Mouse (Mus musculus) Muller cell, postnatal 12 days (primary cell): ENCODE measurements around the gene Abhd6.
A peak's percentile ranks its signal among the peaks of the same experiment; 100 is the strongest.

Experiments
- DNase-seq: peaks from one replicate; pipeline ENCODE4 v3.0.0-alpha.2; 2015; ENCODE audit errors: inconsistent ontology term

Abhd6 gene

DNA sequence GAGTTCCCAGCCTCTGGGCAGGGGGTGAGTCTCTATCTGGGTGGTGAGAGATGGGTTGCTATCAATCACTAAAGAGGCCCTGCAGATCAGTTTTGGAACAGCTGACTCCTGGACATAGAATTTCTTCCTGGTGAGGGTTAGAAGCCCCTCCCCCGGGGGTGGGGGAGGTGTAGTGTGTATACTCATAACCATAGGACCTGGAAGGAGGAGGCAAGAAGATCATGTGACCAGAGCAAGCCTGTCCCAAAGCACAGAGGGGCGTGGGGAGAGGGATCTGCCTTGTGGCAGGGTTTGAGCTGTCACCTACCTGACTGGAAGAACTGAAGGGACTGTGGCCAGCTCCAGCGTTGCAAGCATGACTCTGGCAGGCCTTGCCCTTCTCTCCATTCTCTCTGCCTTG, 59.4 kb downstream of the Abhd6 start:
- DNase-seq: no peak

DNA sequence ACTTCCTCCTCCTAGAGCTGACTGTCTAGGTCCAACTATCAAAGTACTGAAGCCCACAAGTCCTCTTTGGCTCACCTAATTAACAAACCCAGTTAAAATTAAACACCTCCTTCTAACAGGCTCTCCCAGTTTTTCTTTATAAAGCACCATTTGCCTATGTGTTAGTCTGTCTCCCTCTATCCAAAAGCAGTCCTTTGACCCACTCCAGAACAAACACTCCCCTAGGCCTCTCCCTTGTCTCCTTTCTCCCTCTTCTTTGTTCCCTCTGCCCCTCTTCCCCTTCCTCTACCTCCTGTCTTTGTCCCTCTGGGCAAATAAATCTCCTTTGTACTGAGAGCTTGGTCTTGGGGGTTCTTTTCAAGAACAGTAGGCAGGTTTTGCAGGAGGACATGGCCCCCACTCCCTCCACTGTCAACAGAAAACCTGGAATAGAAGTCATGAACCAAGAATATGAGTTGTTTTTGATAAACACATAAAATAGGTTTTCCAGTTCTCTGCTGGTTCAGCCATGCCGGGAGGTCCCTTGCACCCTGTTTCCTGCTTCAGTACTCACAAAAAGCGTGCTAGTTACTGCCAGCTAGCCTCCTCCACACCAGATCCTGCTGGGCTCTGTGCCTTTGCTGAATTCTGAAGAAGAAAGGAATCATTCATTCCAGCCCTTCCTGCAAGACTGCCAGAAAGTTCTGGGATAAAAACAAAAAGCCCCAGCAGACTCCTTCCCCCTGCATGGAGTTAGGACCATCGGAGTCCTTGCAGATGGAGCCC, 60.0 kb downstream of the Abhd6 start:
- peak; percentile 45 for DNase-seq

DNA sequence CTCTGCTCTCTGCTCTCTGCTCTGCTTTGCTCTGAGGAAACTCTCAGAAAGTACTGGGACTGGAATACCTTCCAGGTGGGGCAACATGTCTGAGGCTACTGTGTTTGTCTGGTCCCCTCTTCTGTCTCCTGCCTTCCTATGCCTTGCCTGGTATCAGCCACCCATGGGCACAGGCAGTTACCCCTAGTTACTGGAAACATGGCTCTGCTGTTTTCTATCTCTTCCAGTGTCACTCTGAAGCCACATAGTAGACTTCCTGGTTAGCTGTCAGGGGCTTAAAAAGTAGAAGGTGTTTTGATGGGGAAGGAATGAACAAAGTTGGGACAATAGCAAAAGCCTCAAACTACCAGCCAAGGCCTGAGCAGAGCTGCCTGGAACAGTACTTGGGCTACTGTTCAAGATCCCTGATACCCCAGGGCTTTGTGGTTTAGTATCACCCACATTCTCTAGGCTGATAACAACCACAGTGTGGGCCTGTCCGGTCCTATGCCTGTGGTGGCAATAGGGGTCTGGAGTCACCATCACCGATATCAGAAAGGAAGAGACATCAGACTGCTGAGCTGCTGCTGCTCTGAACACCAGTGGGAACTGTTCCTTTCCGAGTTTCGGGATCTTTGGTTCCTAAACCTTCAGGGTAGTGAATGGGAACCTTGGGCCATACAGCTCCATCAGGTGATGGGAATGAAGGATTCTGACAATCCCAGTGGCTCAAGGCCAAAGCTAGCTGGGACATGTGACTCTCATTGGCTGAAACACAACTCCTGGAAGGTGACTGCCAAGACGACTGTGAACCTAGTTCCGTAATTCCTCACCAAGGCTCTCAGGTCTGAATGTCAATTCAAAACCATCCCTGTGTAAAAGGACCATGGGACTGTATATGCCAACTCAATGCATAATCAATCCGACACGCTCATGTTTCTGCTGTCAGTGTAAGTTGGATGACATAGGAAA, 61.4 kb downstream of the Abhd6 start:
- DNase-seq: no peak

DNA sequence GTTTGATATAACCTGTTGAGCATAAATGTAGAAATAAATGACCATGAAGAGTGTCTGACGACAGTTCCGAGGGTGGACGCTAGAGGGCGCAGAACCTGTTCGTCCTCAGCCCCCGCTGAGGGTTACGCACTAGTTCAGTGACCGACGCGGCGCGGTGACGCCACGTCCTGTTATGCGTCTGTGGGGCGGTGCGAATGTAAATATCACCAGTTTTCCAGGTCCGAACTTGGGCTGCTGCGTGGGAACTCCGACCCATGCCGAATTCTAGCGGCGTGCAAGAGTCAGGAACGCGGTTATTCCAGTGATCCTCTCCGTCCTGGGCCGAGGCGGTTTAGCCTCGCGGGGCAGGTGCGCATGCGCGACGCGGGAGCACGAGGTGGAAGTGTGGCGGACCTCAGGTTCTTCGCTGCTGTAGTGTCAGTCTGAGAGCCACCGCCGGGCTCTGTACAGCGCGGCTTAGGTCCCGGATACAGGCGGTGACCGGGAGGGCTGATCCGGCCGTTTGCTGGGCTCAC, 77.5 kb downstream of the Abhd6 start, which contains the start of gene Rpp14:
Gene Rpp14, plus strand, starts transcription at position 203 of the 515 bp plus-strand sequence.
- peak; percentile 94 for DNase-seq

DNA sequence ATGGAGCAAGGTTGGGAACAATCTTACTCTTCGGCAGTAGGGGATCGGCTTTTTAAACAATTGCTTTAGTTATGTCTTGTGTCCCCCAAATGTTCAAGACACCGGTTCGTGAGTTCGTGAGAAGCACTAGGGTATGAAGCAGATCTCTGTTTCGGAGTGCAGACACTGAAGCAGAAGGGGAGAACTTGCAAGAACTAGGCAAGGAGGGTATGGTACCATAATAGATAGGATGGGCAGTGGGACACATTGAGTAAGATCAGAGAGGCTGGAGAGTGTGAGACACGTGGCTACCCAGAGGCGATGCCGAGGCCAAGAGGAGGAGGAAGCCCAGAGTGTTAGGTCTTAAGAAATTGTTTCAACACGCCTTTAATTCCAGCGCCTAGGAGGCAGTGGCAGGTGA, 78.0 kb downstream of the Abhd6 start:
- DNase-seq: no peak

DNA sequence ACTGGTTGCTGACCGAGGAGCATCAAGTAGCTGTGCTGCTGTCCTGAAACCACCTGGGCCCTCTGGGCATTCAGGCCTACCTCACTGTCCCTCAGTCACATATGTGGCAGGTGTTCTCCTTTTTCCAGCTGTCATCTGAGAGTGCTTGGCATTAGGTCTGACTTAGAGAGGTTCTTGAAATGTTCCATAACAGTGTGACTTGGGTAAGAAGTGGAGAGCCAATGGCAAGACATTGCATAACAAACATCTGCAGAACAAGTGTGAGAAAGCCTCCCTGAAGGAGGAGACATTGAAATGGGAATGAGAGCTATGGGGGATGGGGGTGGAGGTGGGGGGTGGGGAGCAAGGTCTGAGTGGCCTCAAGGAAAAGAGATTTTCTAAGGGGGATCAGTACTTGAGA, 80.2 kb downstream of the Abhd6 start:
- no peak for DNase-seq

DNA sequence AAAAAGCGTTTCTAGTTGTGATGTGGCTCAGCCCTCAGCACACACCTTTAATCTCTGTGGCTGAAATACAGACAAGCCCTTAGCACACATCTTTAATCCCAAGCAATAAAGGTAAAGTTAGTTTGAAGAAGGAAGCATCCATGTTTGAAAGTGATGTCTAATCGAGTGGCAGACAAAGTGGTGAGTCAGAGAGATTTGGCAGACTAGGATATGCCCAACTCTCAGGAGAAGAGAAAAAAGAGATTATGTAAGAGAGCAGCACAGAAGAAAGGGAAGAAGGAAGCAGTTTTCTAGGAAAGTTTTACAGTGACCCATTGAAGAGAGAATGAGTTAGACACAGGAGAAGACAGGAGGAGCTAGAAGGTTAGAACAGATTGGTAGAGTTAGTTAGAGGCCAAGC, 86.3 kb downstream of the Abhd6 start:
- peak; percentile 29 for DNase-seq

DNA sequence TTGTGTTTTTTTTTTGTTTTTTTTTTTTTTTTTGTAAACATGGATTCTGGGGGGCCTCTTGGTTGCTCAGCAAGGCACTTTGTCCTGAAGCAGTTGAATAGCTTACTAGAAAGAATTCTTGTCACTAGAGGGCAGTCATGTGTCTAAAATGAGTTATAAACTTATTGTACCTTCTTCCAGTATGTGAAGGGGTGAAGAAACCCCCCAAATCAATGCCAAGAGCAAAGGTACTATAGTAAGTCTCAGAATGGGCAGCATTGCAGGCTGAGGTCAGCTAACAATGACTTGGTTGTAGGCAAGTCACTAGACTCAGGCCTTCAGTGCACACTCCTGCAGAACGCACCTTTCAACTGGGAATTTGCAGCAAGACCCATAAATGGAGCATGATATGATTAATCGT, 89.9 kb downstream of the Abhd6 start:
- DNase-seq: peak; percentile 25

DNA sequence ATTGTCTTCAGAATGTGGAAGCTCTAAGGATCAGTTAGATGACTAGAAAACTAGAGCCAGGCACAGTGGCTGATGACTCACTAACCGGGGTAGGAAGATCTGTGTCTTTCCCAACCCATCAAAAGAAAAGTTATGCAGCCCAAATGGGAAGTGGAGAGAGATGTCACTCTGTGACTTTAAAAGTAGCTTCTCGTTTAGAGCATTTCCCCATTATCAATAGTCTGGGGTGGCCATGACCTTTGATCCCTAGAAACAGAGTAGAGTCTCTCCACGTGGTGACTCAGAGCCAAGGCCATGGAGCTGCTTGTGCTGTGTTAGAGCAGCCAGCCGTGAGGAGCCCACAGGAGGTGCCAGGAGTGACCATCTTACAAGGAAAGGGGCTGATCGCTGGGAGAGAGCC, 90.7 kb downstream of the Abhd6 start:
- DNase-seq: peak; percentile 64

DNA sequence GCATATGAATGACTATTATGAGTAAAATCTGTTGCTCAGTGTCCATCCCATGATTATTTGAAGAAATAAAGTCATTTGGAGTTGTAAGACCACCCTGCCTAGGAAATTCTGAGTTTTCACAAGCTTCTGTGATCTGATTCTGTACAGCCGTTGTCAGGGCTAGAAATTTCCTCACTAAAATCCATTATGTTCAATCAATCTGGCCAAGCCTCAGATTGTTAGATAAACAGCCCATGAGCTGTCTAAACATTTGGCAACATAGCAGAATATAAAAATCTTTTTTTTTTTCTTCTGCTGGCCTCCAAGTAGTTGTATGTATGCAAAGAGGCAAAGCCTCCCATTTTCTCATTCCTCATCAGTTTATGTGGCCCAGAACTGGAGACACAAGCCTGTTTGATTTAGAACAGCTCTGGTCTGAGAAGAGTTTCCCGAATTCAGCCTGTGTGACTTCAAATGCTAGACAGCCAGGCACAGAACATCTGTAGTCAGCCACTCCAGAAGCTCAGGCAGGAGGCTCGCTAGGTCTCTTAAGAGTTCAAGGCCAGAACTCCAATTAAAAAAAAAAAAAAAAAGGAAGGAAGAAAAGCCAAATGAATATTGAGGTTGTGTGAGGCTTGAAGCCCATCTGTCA, 92.3 kb downstream of the Abhd6 start:
- DNase-seq: no peak

DNA sequence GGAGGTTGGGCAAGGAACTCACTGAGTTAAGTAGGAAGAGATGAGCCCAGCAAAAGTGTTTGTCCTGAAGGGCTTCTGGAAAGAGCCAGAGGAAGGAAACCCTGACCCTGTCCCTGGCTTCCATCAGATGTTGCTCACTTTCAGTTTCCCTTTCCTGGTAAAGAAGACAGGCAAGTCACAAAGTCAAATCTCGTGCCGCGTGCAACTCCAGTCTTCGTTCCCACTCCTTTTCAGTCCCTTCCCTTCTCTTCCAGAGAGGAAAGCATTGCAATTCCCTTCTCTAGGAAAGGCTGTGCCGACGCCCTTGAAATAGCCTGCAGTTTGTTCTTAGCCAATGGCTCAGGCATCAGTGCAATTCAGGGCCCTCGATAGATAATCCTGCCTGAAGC, 92.9 kb downstream of the Abhd6 start:
- DNase-seq: no peak

DNA sequence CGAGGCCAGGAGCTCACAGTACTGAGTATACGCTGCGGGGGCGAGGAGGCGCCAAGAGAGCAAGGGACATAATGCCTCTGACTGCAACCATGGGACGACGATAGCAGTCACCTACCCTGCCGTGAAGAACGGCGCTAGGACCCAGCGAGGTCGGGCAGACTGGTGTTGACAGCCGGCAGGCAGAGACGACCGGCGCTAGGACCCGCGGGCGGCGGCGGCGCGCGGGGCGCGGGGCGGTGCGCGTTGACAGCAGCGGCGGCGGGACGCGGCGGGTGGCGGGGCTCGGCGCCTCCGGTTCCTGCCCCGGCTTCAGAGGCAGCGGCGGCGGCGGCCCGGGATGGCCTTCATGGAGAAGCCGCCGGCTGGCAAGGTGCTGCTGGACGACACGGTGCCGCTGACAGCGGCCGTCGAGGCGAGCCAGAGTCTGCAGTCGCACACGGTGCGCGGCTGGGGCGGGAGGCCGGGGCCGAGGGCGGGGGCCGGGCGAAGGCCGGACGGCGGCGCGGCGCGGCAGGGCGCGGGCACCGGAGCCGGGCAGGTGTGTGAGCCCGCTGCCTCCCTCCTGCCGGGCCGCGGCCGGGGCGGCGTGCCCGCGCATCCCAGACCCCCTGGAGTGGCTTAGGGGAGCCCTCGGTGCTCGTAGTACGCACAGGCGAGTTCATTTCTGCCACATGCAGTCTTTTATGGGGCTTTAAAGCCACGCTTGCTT, 95.4 kb downstream of the Abhd6 start, which contains the start of gene Pxk:
Gene Pxk, plus strand, starts transcription at position 234 of the 709 bp plus-strand sequence.
- DNase-seq: peak; percentile 86

DNA sequence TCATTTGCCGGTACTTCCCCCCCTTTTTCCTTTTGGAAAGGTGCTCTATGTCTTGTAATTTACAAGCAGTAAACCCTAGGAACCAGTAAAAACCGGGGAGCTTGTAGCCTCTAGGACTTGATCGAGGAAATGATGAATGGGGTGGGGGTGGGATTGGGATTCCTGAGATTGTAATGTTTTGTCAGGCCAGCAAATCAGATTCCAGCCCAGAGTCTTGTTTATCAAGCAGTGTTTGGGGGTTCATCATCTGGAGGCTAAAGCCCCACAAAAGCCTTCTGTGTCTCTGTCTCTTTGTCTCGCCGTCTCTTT, 95.9 kb downstream of the Abhd6 start:
- peak; percentile 83 for DNase-seq

DNA sequence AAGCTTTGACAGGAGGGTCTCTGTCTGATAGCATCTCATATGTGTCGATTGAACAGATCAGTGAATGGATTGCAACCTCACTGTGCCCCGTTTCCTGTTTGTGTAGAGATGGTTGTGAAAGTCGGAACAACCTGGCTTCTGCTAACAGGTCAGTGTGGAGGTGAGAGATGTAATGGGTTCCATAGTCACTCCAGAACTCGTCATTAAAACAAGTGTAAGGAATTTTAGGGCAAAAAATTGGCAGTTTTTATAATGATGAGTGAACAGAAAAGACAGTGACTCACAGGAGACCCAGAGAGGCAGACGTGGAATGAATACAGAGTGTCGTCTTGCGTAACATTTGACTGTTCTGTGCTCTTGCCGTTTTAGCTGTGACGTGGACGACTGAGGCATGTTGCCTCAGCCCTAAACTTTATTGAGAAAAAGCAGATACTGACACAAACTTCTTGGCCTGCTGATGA, 96.9 kb downstream of the Abhd6 start:
- DNase-seq: peak; percentile 90

DNA sequence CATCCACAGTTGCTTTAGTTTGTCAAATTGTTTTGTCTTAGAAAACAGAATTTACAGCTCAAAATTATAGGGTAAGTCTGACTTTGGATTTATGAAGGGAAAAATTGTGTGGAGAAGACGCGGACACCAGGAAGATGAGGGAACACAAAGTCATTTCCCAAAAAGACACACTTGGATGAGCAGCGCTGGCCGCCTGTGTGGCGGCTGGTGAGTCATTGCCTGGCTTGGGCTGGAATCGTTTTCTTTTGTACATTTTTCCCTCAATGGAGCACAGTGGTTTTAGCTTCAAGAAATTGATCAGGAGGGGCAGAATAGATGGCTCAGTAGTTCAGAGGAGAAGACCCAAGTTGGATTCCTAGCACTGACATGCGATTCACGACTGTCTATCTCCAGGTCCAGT, 99.2 kb downstream of the Abhd6 start:
- peak; percentile 81 for DNase-seq

DNA sequence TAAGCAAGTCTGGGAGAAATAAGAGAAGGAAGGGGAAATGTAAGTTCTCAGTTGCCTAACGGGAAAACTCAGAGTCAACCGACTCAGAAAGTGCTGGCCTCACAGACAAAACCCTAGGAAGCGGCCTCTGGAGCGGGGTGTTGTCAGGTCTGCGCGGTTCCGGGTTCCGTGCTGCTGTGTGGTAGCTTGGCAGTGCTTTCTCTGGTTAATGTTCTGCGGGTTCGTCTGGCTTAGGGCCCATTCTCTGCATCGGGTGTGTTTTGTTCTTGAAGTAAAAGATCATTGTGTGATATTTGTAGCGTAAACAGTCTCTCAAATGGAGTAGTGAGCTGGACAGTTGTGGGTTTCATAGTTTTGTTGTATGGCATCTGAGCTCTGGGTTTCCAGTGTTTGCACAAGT, 100.0 kb downstream of the Abhd6 start:
- DNase-seq: no peak
